Mouse (Mus musculus) stomach, embryonic 16.5 days (tissue): ENCODE measurements around the gene Scgb2b20. TPM values are rescaled to one million over a fixed set of nuclear protein-coding genes. Genes with fewer than 3 reads are reported as not detected.
"Not testable (repeated sequence)": the region's sequence is repeated elsewhere in the genome, so short reads cannot be mapped to it uniquely, and the experiment has no call there.

Experiments
- ATAC-seq: fragments of 200-750 bp; cut with Nextera tagmentation; 2 replicates; pipeline ENCODE4 v1.8.0; 2017; ENCODE audit warnings: moderate number of reproducible peaks, moderate TSS enrichment; ENCODE audit not compliant: insufficient read depth, low FRiP score
- H3K27ac ChIP-seq: fragments of 300-500 bp; sonication (generic); 2 replicates; pipeline ENCODE4 v1.5.1; 2014; ENCODE audit warnings: low read length
- H3K27me3 ChIP-seq: fragments of 300-500 bp; sonication (generic); 2 replicates; pipeline ENCODE4 v1.6.1; 2014; ENCODE audit warnings: low read length, control low read depth, mixed read lengths; ENCODE audit not compliant: control insufficient read depth, insufficient read depth
- H3K36me3 ChIP-seq: fragments of 300-500 bp; sonication (generic); 2 replicates; pipeline ENCODE4 v1.6.1; 2014; ENCODE audit warnings: low read length; ENCODE audit not compliant: control insufficient read depth, insufficient read depth
- H3K4me1 ChIP-seq: fragments of 300-500 bp; sonication (generic); 2 replicates; pipeline ENCODE4 v1.6.1; 2014; ENCODE audit warnings: low read length, control low read depth, mixed read lengths; ENCODE audit not compliant: control insufficient read depth, insufficient read depth
- H3K4me2 ChIP-seq: fragments of 300-500 bp; sonication (generic); 2 replicates; pipeline ENCODE4 v1.6.1; 2014; ENCODE audit warnings: low read depth, low read length, mixed read lengths
- H3K4me3 ChIP-seq: fragments of 300-500 bp; sonication (generic); replicated peaks from 2 replicates; pipeline ENCODE4 v1.5.1; 2014; ENCODE audit warnings: mild to moderate bottlenecking, low read length
- H3K9ac ChIP-seq: fragments of 300-500 bp; sonication (generic); 2 replicates; pipeline ENCODE4 v1.6.1; 2014; ENCODE audit warnings: low read length
- H3K9me3 ChIP-seq: fragments of 300-500 bp; sonication (generic); replicated peaks from 2 replicates; pipeline ENCODE4 v1.6.1; 2016; ENCODE audit warnings: low read length, control low read depth; ENCODE audit not compliant: control insufficient read depth
- WGBS: fragments of 180-500 bp; shearing (Covaris S2); extraction: QIAGEN DNeasy Blood & Tissue Kit; methylation state at CpG from one replicate; pipeline ENCODE4 v1.1.7; 2014; 5-methylcytosine and 5-hydroxymethylcytosine counted together
- polyA plus RNA-seq: library from polyadenylated mRNA; unstranded; fragments of >200 nt; fragmentation: Nextera tagmentation; extraction: Ambion mirVana; gene quantifications from 2 replicates; pipeline ENCODE4 v1.2.1, GENCODE M21; 2015

The Scgb2b20 gene
- polyA plus RNA-seq = not detected in 2 replicates

- H3K27ac ChIP-seq, H3K27me3 ChIP-seq, H3K36me3 ChIP-seq, ATAC-seq, H3K9ac ChIP-seq, H3K9me3 ChIP-seq, H3K4me1 ChIP-seq, H3K4me2 ChIP-seq, H3K4me3 ChIP-seq: not testable (repeated sequence)
- WGBS = 77% methylated on average over 2 of the region's 2 CpGs
Observed at GRCm38 (mm10) chr7:33366222-33366621, at the start of gene Scgb2b20. TSS of gene Scgb2b20 (minus strand) at chr7:33366322.

- WGBS = 42% methylated on average over 1 of the region's 1 CpGs
- H3K4me2 ChIP-seq, H3K4me3 ChIP-seq, H3K27me3 ChIP-seq, H3K27ac ChIP-seq, H3K9ac ChIP-seq, H3K9me3 ChIP-seq, ATAC-seq, H3K4me1 ChIP-seq, H3K36me3 ChIP-seq: not testable (repeated sequence)
Observed at GRCm38 (mm10) chr7:33409681-33410080, 43.6 kb upstream of the Scgb2b20 start.

GRCm38 (mm10) chr7:33401650-33402049, 35.5 kb upstream of the Scgb2b20 start:
- no peak for ATAC-seq
- H3K27me3 ChIP-seq = no peaks in the 10 kb centered on the region
- H3K4me2 ChIP-seq = no peak overlapping the region
- H3K36me3 ChIP-seq = no peaks in the 10 kb centered on the region
- no peak overlapping the region for H3K27ac ChIP-seq
- no peak overlapping the region for H3K9ac ChIP-seq
- no peaks in the 10 kb centered on the region for H3K9me3 ChIP-seq
- no peak overlapping the region for H3K4me3 ChIP-seq
- WGBS = 80% methylated on average over 1 of the region's 1 CpGs
- no peaks in the 10 kb centered on the region for H3K4me1 ChIP-seq

DNA sequence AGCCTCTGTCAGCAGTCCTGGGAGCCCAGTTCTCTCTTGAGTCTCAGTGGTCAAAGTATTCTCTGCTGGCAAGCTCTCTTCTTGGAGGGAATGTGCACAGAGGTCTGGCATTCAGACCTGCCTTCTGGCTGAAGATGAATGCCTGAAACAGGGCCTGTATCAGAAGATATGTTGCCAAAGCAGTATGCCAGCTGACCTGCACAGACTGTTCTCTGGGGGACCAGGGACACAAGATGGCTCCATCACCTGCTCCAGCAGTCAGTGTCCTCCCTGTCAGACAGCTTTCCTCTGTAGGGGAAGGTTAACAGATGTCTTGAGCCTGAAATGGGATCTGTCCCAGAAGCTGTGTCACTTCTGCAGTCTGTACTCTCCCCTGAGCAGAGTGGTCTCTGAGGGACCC, 33.6 kb upstream of the Scgb2b20 start:
- H3K27me3 ChIP-seq, H3K36me3 ChIP-seq, H3K4me3 ChIP-seq, H3K9me3 ChIP-seq, ATAC-seq, H3K9ac ChIP-seq, H3K4me1 ChIP-seq, H3K27ac ChIP-seq, H3K4me2 ChIP-seq: not testable (repeated sequence)

DNA sequence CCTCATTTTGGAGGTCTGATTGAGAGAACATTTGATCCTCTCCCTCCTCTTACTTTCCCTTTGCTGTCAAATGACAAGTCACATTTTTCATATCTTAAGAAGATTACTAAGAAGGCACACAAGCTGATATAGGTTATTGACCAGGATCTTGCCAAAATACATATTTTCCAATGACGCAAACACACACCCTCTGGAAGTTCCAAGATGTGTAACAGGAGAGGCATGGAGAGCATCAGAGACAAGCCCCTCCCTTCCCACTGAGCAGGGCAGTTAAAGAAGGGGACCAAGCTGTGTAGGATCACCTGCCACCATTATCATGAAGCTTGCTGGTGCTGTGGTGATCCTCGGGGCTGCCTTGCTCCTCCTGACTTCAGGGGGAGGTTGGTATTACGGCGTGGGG, 6.8 kb upstream of the Scgb2b20 start, which contains the start of gene Scgb1b20:
Gene Scgb1b20, plus strand, starts transcription at position 301 of the 400 bp plus-strand sequence.
- H3K36me3 ChIP-seq, H3K27me3 ChIP-seq, H3K4me1 ChIP-seq, H3K4me2 ChIP-seq, H3K9ac ChIP-seq, ATAC-seq, H3K27ac ChIP-seq, H3K4me3 ChIP-seq, H3K9me3 ChIP-seq: not testable (repeated sequence)
- WGBS = 81% methylated on average over 4 of the region's 4 CpGs

Other genes starting within 250 kb of the Scgb2b20 start
- gene Scgb2b18, start 192.5 kb downstream of the Scgb2b20 start, polyA plus RNA-seq = not detected in 2 replicates
- not detected in 2 replicates for gene Scgb1b18, start 180.8 kb downstream of the Scgb2b20 start, polyA plus RNA-seq
- not detected in 2 replicates for gene Scgb2b19, start 86.0 kb downstream of the Scgb2b20 start, polyA plus RNA-seq
- not detected in 2 replicates for gene Scgb1b19, start 79.0 kb downstream of the Scgb2b20 start, polyA plus RNA-seq
- not detected in 2 replicates for gene Scgb1b20, start 6.9 kb upstream of the Scgb2b20 start, polyA plus RNA-seq
- gene Scgb2b21, start 154.1 kb upstream of the Scgb2b20 start, polyA plus RNA-seq = not detected in 2 replicates